10 mouse cellular contexts compared by ENCODE assay signal in genomic region chr16:17743279-17743678, GRCm38 (mm10). TPM values are rescaled to one million over a fixed set of nuclear protein-coding genes. Genes with fewer than 3 reads are reported as not detected.
A peak's percentile ranks its signal among the peaks of the same experiment; 100 is the strongest.
DNase-seq lines count a peak whose midpoint lies in the region; ATAC-seq and TF ChIP-seq lines count a peak whose summit lies in the region.
"Had no signal": no experiment of that assay in that cellular context is flagged by ENCODE, and none has a peak within 500 bp of the region (broad histone marks: within the 10 kb centered on the region; RNA-seq: fewer than 3 reads in every experiment).

No protein-coding gene starts in this region.

- WGBS in kidney, embryonic 14.5 days: 38% methylated on average over 4 of the region's 4 CpGs
- 45% methylated on average over 4 of the region's 4 CpGs for WGBS in intestine, embryonic 15.5 days
- WGBS in lung, embryonic 16.5 days: 30% methylated on average over 4 of the region's 4 CpGs

- no peaks in the 10 kb centered on the region for H3K27me3 ChIP-seq in kidney, embryonic 14.5 days (ENCODE audit: control insufficient read depth, insufficient read depth, low read length)
- H3K27me3 ChIP-seq in E14TG2a.4 (ENCODE audit: insufficient read depth, low read length): peaks cover 31% of the 10 kb centered on the region
- no peaks in the 10 kb centered on the region for H3K27me3 ChIP-seq in intestine, embryonic 15.5 days (replicated peaks)
- no peaks in the 10 kb centered on the region for H3K27me3 ChIP-seq in lung, embryonic 16.5 days (ENCODE audit: control insufficient read depth, insufficient read depth, low read depth, low read length)

- no peak overlapping the region for H3K27ac ChIP-seq in kidney, embryonic 14.5 days (ENCODE audit: low read depth, low read length)
- 0 out of 2 replicates have a peak overlapping the region, but pooled peaks have one; percentile 41 for H3K27ac ChIP-seq in intestine, embryonic 15.5 days
- H3K27ac ChIP-seq in lung, embryonic 16.5 days (ENCODE audit: low read length): peak overlapping the region; percentile 79

- no peak overlapping the region for H3K9ac ChIP-seq in kidney, embryonic 14.5 days (ENCODE audit: low read depth, low read length)
- no peak overlapping the region for H3K9ac ChIP-seq in intestine, embryonic 15.5 days
- H3K9ac ChIP-seq in lung, embryonic 16.5 days (ENCODE audit: low read length): peak overlapping the region; percentile 35; the same call in 1 of the 2 replicates

- no peak overlapping the region for H3K4me2 ChIP-seq in kidney, embryonic 14.5 days (replicated peaks; ENCODE audit: low read depth, low read length)
- H3K4me2 ChIP-seq in intestine, embryonic 15.5 days (replicated peaks): no peak overlapping the region
- no peak overlapping the region for H3K4me2 ChIP-seq in lung, embryonic 16.5 days (ENCODE audit: low read depth, low read length)

- H3K4me1 ChIP-seq in kidney, embryonic 14.5 days (ENCODE audit: control insufficient read depth, insufficient read depth, low read length): no peaks in the 10 kb centered on the region
- no peaks in the 10 kb centered on the region for H3K4me1 ChIP-seq in E14TG2a.4 (replicated peaks; ENCODE audit: low read depth, low read length)
- peaks cover 4% of the 10 kb centered on the region; the same call in 1 of the 2 replicates for H3K4me1 ChIP-seq in intestine, embryonic 15.5 days (replicated peaks)
- peaks cover 4% of the 10 kb centered on the region for H3K4me1 ChIP-seq in lung, embryonic 16.5 days (replicated peaks; ENCODE audit: control insufficient read depth, insufficient read depth, low read length)

- DNase-seq in kidney, adult 11 months: peak; percentile 33
- DNase-seq in c-Kit-positive CD71-positive TER-119-positive erythroid progenitor cells, embryonic 14.5 days (ENCODE audit: low spot score): no peak
- no peak for DNase-seq in left cerebral cortex, postnatal 14 days (ENCODE audit: low spot score in 2 of 2)
- DNase-seq in urinary bladder, postnatal 4 days (ENCODE audit: low spot score in 2 of 2): no peak
- DNase-seq: midbrain, embryonic 14.5 days; thymus, postnatal 4 days had no signal

- ATAC-seq in kidney, embryonic 14.5 days (ENCODE audit: low FRiP score, low TSS enrichment): no peak
- ATAC-seq in intestine, embryonic 15.5 days: peak; percentile 71
- peak; percentile 65 for ATAC-seq in lung, embryonic 16.5 days (ENCODE audit: low read depth)

- no peaks in the 10 kb centered on the region for H3K9me3 ChIP-seq in kidney, embryonic 14.5 days (ENCODE audit: control insufficient read depth, low read length)
- peaks cover 8% of the 10 kb centered on the region; the same call in 1 of the 2 replicates for H3K9me3 ChIP-seq in E14TG2a.4 (ENCODE audit: low read length)
- H3K9me3 ChIP-seq in intestine, embryonic 15.5 days: no peaks in the 10 kb centered on the region
- H3K9me3 ChIP-seq in lung, embryonic 16.5 days (ENCODE audit: control insufficient read depth, low read length): no peaks in the 10 kb centered on the region; the same call in 1 of the 2 replicates

- no peak overlapping the region for H3K4me3 ChIP-seq in kidney, embryonic 14.5 days (ENCODE audit: low read length)
- H3K4me3 ChIP-seq in E14TG2a.4 (replicated peaks; ENCODE audit: low read length): no peak overlapping the region
- no peak overlapping the region for H3K4me3 ChIP-seq in intestine, embryonic 15.5 days (replicated peaks)
- H3K4me3 ChIP-seq in lung, embryonic 16.5 days (ENCODE audit: low read length): no peak overlapping the region

- no peaks in the 10 kb centered on the region for H3K36me3 ChIP-seq in kidney, embryonic 14.5 days (ENCODE audit: control insufficient read depth, insufficient read depth, low read length)
- no peaks in the 10 kb centered on the region for H3K36me3 ChIP-seq in E14TG2a.4 (ENCODE audit: insufficient read depth, low read length)
- H3K36me3 ChIP-seq in intestine, embryonic 15.5 days: no peaks in the 10 kb centered on the region
- H3K36me3 ChIP-seq in lung, embryonic 16.5 days (ENCODE audit: control insufficient read depth, insufficient read depth, low read length): no peaks in the 10 kb centered on the region

- intact Hi-C loops in left cerebral cortex, postnatal 14 days (cut with DNase I): loop anchor here (5.0 kb wide), 1 partner anchor 69 kb away; no protein-coding TSS in a partner anchor

- 0 out of 2 replicates have a peak, but pooled peaks have one; percentile 2 for TF ChIP-seq CTCF in E14TG2a.4 (conservative IDR thresholded peaks at IDR 0.05; ENCODE audit: low read length)

RNA-seq across cellular contexts. Expression of gene Med15, which starts 10.6 kb away (rescaled TPM):
- polyA plus RNA-seq in kidney, embryonic 14.5 days (2014; fragmentation: Nextera tagmentation; extraction: Ambion mirVana): 32.4 and 39.7 TPM in 2 replicates
- polyA plus RNA-seq in intestine, embryonic 15.5 days (2015; fragmentation: Nextera tagmentation; extraction: Ambion mirVana): 38.0 and 43.0 TPM in 2 replicates
- polyA plus RNA-seq in lung, embryonic 16.5 days (2015; fragmentation: Nextera tagmentation; extraction: Ambion mirVana): 46.0 and 47.1 TPM in 2 replicates
- 10 to 100 TPM; 68.9 to 70.1 TPM for total RNA-seq in left cerebral cortex, postnatal 14 days (2021)

RNA-seq across cellular contexts. Expression of gene Klhl22, which starts 16.1 kb away (rescaled TPM):
- 42.6 and 70.3 TPM in 2 replicates for polyA plus RNA-seq in kidney, embryonic 14.5 days (2014; fragmentation: Nextera tagmentation; extraction: Ambion mirVana)
- 52.3 and 55.6 TPM in 2 replicates for polyA plus RNA-seq in intestine, embryonic 15.5 days (2015; fragmentation: Nextera tagmentation; extraction: Ambion mirVana)
- 59.0 and 62.8 TPM in 2 replicates for polyA plus RNA-seq in lung, embryonic 16.5 days (2015; fragmentation: Nextera tagmentation; extraction: Ambion mirVana)
- 10 to 100 TPM; 93.6 to 98.8 TPM for total RNA-seq in left cerebral cortex, postnatal 14 days (2021)

RNA-seq across cellular contexts. Expression of gene Scarf2, which starts 53.8 kb away (rescaled TPM):
- polyA plus RNA-seq in kidney, embryonic 14.5 days (2014; fragmentation: Nextera tagmentation; extraction: Ambion mirVana): 17.2 and 19.6 TPM in 2 replicates
- polyA plus RNA-seq in intestine, embryonic 15.5 days (2015; fragmentation: Nextera tagmentation; extraction: Ambion mirVana): 11.5 and 11.7 TPM in 2 replicates
- 12.4 and 13.9 TPM in 2 replicates for polyA plus RNA-seq in lung, embryonic 16.5 days (2015; fragmentation: Nextera tagmentation; extraction: Ambion mirVana)
- 1 to 10 TPM; 3.8 to 4.5 TPM for total RNA-seq in left cerebral cortex, postnatal 14 days (2021)
